Mouse (Mus musculus) limb, embryonic 12.5 days (tissue): ENCODE data around the gene Smyd3. TPM values are rescaled to one million over a fixed set of nuclear protein-coding genes. Genes with fewer than 3 reads are reported as not detected.
A peak's percentile ranks its signal among the peaks of the same experiment; 100 is the strongest.
"Not testable (repeated sequence)": the region's sequence is repeated elsewhere in the genome, so short reads cannot be mapped to it uniquely, and the experiment has no call there.

Experiments used
- ATAC-seq: fragments of 200-750 bp; cut with Nextera tagmentation; 2 replicates; pipeline ENCODE4 v1.8.0; 2017; ENCODE audit warnings: low read depth, moderate TSS enrichment; ENCODE audit not compliant: insufficient number of reproducible peaks, insufficient read depth, low FRiP score, low TSS enrichment
- H3K27ac ChIP-seq: fragments of 300-500 bp; sonication (generic); 2 replicates; pipeline ENCODE4 v1.5.1; 2016; ENCODE audit warnings: mild to moderate bottlenecking, moderate library complexity
- H3K27me3 ChIP-seq: fragments of 300-500 bp; sonication (generic); 2 replicates; pipeline ENCODE4 v1.6.1; 2016; ENCODE audit warnings: mild to moderate bottlenecking, moderate library complexity
- H3K36me3 ChIP-seq: fragments of 300-500 bp; sonication (generic); 2 replicates; pipeline ENCODE4 v1.6.1; 2016; ENCODE audit warnings: mild to moderate bottlenecking, moderate library complexity
- H3K4me1 ChIP-seq: fragments of 300-500 bp; sonication (generic); replicated peaks from 2 replicates; pipeline ENCODE4 v1.6.1; 2016
- H3K4me2 ChIP-seq: fragments of 300-500 bp; sonication (generic); 2 replicates; pipeline ENCODE4 v1.6.1; 2016; ENCODE audit warnings: mild to moderate bottlenecking, moderate library complexity
- H3K4me3 ChIP-seq: fragments of 300-500 bp; sonication (generic); replicated peaks from 2 replicates; pipeline ENCODE4 v1.5.1; 2016; ENCODE audit warnings: mild to moderate bottlenecking
- H3K9ac ChIP-seq: fragments of 300-500 bp; sonication (generic); replicated peaks from 2 replicates; pipeline ENCODE4 v1.6.1; 2016; ENCODE audit warnings: mild to moderate bottlenecking, moderate library complexity
- H3K9me3 ChIP-seq: fragments of 300-500 bp; sonication (generic); 2 replicates; pipeline ENCODE4 v1.6.1; 2016; ENCODE audit warnings: mild to moderate bottlenecking, moderate library complexity
- WGBS: fragments of 180-500 bp; shearing (Covaris S2); methylation state at CpG from one replicate; pipeline ENCODE4 v1.1.7; 2016; 5-methylcytosine and 5-hydroxymethylcytosine counted together
- polyA plus RNA-seq: library from polyadenylated mRNA; unstranded; fragments of >200 nt; fragmentation: Nextera tagmentation; extraction: Ambion mirVana; gene quantifications from 2 replicates; pipeline ENCODE4 v1.2.1, GENCODE M21; 2016

Gene Smyd3
- polyA plus RNA-seq, 1 experiment from 2014 or later: 26.5 TPM

GRCm38 (mm10) chr1:179551336-179551735 is 33.5 kb upstream of the Smyd3 start:
- ATAC-seq: no peak
- H3K27ac ChIP-seq: no peak overlapping the region
- no peaks in the 10 kb centered on the region for H3K27me3 ChIP-seq
- WGBS: 95% methylated on average over 3 of the region's 3 CpGs
- no peak overlapping the region for H3K9ac ChIP-seq
- H3K36me3 ChIP-seq: no peaks in the 10 kb centered on the region
- no peak overlapping the region for H3K4me3 ChIP-seq
- no peak overlapping the region for H3K4me2 ChIP-seq
- H3K9me3 ChIP-seq: no peaks in the 10 kb centered on the region
- H3K4me1 ChIP-seq: peaks cover 12% of the 10 kb centered on the region

- no peak overlapping the region for H3K4me3 ChIP-seq
- H3K4me1 ChIP-seq: peaks cover 20% of the 10 kb centered on the region
- H3K27me3 ChIP-seq: no peaks in the 10 kb centered on the region
- no peak overlapping the region for H3K9ac ChIP-seq
- no peak for ATAC-seq
- H3K9me3 ChIP-seq: no peaks in the 10 kb centered on the region
- WGBS: 87% methylated on average over 5 of the region's 5 CpGs
- H3K36me3 ChIP-seq: no peaks in the 10 kb centered on the region
- no peak overlapping the region for H3K4me2 ChIP-seq
- no peak overlapping the region for H3K27ac ChIP-seq
Measured at GRCm38 (mm10) chr1:179548996-179549752, 31.3 kb upstream of the Smyd3 start.

GRCm38 (mm10) chr1:179548220-179548619 is 30.4 kb upstream of the Smyd3 start:
- Histone ChIP-seq H3K4me1 (peaks cover 20% of the 10 kb centered on the region), H3K27ac (no peak overlapping the region), H3K27me3 (no peaks in the 10 kb centered on the region), H3K9ac (no peak overlapping the region), H3K4me2 (no peak overlapping the region), H3K36me3 (peaks cover 2% of the 10 kb centered on the region; the same call in 1 of the 2 replicates), H3K4me3 (no peak overlapping the region), H3K9me3 (no peaks in the 10 kb centered on the region)
- 75% methylated on average over 11 of the region's 11 CpGs for WGBS
- no peak for ATAC-seq

GRCm38 (mm10) chr1:179547176-179547575 is 29.3 kb upstream of the Smyd3 start:
- H3K27me3 ChIP-seq: no peaks in the 10 kb centered on the region
- peaks cover 20% of the 10 kb centered on the region for H3K4me1 ChIP-seq
- H3K9ac ChIP-seq: peak overlapping the region; percentile 81
- peaks cover 4% of the 10 kb centered on the region; the same call in 1 of the 2 replicates for H3K36me3 ChIP-seq
- peak overlapping the region; percentile 65 for H3K4me2 ChIP-seq
- no peaks in the 10 kb centered on the region for H3K9me3 ChIP-seq
- H3K4me3 ChIP-seq: peak overlapping the region; percentile 80
- 16% methylated on average over 5 of the region's 5 CpGs for WGBS
- no peak overlapping the region for H3K27ac ChIP-seq
- ATAC-seq: no peak

GRCm38 (mm10) chr1:179546551-179546917 is 28.7 kb upstream of the Smyd3 start:
- H3K36me3 ChIP-seq: peaks cover 5% of the 10 kb centered on the region; the same call in 1 of the 2 replicates
- peak overlapping the region; percentile 65 for H3K4me2 ChIP-seq
- peak overlapping the region; percentile 93 for H3K27ac ChIP-seq
- peak overlapping the region; percentile 81 for H3K9ac ChIP-seq
- no peaks in the 10 kb centered on the region for H3K9me3 ChIP-seq
- no peaks in the 10 kb centered on the region for H3K27me3 ChIP-seq
- H3K4me1 ChIP-seq: peaks cover 20% of the 10 kb centered on the region
- under 1% methylated on average over 44 of the region's 44 CpGs for WGBS
- ATAC-seq: peak; percentile 86
- peak overlapping the region; percentile 80 for H3K4me3 ChIP-seq

GRCm38 (mm10) chr1:179545768-179546550 is 28.1 kb upstream of the Smyd3 start, which contains the start of the genes Tfb2m and Cnst:
TSS of gene Tfb2m (minus strand) at chr1:179546267.
TSS of gene Cnst (plus strand) at chr1:179546370.
- H3K9ac ChIP-seq: peak within 1 kb of the TSS; percentile 81
- H3K9me3 ChIP-seq, H3K36me3 ChIP-seq, H3K27me3 ChIP-seq: not testable (repeated sequence)
- peaks cover 20% of the 10 kb centered on the region for H3K4me1 ChIP-seq
- H3K4me3 ChIP-seq: peak within 1 kb of the TSS; percentile 80
- H3K4me2 ChIP-seq: peak within 1 kb of the TSS; percentile 82
- ATAC-seq: peak; percentile 98
- WGBS: under 1% methylated on average over 69 of the region's 69 CpGs
- H3K27ac ChIP-seq: peak within 1 kb of the TSS; percentile 93

- no peak overlapping the region for H3K4me2 ChIP-seq
- no peaks in the 10 kb centered on the region for H3K9me3 ChIP-seq
- no peak for ATAC-seq
- H3K9ac ChIP-seq: no peak overlapping the region
- H3K27me3 ChIP-seq: no peaks in the 10 kb centered on the region
- H3K4me3 ChIP-seq: no peak overlapping the region
- H3K27ac ChIP-seq: no peak overlapping the region
- H3K4me1 ChIP-seq: peaks cover 18% of the 10 kb centered on the region
- peaks cover 32% of the 10 kb centered on the region for H3K36me3 ChIP-seq
- 63% methylated on average over 3 of the region's 3 CpGs for WGBS
Measured at GRCm38 (mm10) chr1:179541502-179541901, 23.7 kb upstream of the Smyd3 start.

- Histone ChIP-seq H3K36me3 (peaks cover 42% of the 10 kb centered on the region), H3K9ac (no peak overlapping the region), H3K4me1 (peaks cover 12% of the 10 kb centered on the region), H3K27ac (peak overlapping the region; percentile 60), H3K9me3 (no peaks in the 10 kb centered on the region), H3K27me3 (no peaks in the 10 kb centered on the region), H3K4me2 (no peak overlapping the region), H3K4me3 (no peak overlapping the region)
- ATAC-seq: no peak
- 79% methylated on average over 3 of the region's 3 CpGs for WGBS
Measured at GRCm38 (mm10) chr1:179539887-179540286, 22.0 kb upstream of the Smyd3 start.

- no peak for ATAC-seq
- peaks cover 49% of the 10 kb centered on the region for H3K36me3 ChIP-seq
- no peak overlapping the region for H3K4me2 ChIP-seq
- no peak overlapping the region for H3K4me3 ChIP-seq
- H3K4me1 ChIP-seq: peaks cover 10% of the 10 kb centered on the region
- H3K9me3 ChIP-seq: no peaks in the 10 kb centered on the region
- WGBS: 91% methylated on average over 3 of the region's 3 CpGs
- H3K27ac ChIP-seq: no peak overlapping the region
- H3K9ac ChIP-seq: no peak overlapping the region
- H3K27me3 ChIP-seq: no peaks in the 10 kb centered on the region
Measured at GRCm38 (mm10) chr1:179539054-179539453, 21.2 kb upstream of the Smyd3 start.

- Histone ChIP-seq H3K9me3 (no peaks in the 10 kb centered on the region), H3K9ac (no peak overlapping the region), H3K4me3 (no peak overlapping the region), H3K27ac (no peak overlapping the region), H3K4me2 (no peak overlapping the region), H3K27me3 (no peaks in the 10 kb centered on the region), H3K4me1 (peaks cover 13% of the 10 kb centered on the region), H3K36me3 (no peaks in the 10 kb centered on the region)
- 77% methylated on average over 3 of the region's 3 CpGs for WGBS
- no peak for ATAC-seq
Measured at GRCm38 (mm10) chr1:179519901-179520300, 2.1 kb upstream of the Smyd3 start.

GRCm38 (mm10) chr1:179516941-179517712 is 714 bp downstream of the Smyd3 start:
- Histone ChIP-seq H3K27me3 (no peaks in the 10 kb centered on the region), H3K36me3 (no peaks in the 10 kb centered on the region), H3K27ac (peak overlapping the region; percentile 50), H3K4me3 (peak overlapping the region; percentile 74), H3K9me3 (no peaks in the 10 kb centered on the region), H3K9ac (peak overlapping the region; percentile 79), H3K4me1 (peaks cover 6% of the 10 kb centered on the region), H3K4me2 (peak overlapping the region; percentile 97)
- under 1% methylated on average over 21 of the region's 21 CpGs for WGBS
- ATAC-seq: peak; percentile 73; the same call in 1 of the 2 replicates
